Mouse (Mus musculus) stomach, postnatal 0 days (tissue): ENCODE measurements around the gene Dbh. TPM values are rescaled to one million over a fixed set of nuclear protein-coding genes. Genes with fewer than 3 reads are reported as not detected.
A peak's percentile ranks its signal among the peaks of the same experiment; 100 is the strongest.

Experiments used
- ATAC-seq: fragments of 200-750 bp; cut with Nextera tagmentation; 2 replicates; pipeline ENCODE4 v1.8.0; 2017; ENCODE audit not compliant: low FRiP score, low TSS enrichment
- DNase-seq: peaks from one replicate; pipeline ENCODE4 v3.0.0-alpha.2; 2016; ENCODE audit warnings: low spot score
- H3K27ac ChIP-seq: fragments of 300-500 bp; sonication (generic); replicated peaks from 2 replicates; pipeline ENCODE4 v1.5.1; 2014; ENCODE audit warnings: mild to moderate bottlenecking, control low read depth
- H3K27me3 ChIP-seq: fragments of 300-500 bp; sonication (generic); 2 replicates; pipeline ENCODE4 v1.6.1; 2014; ENCODE audit warnings: low read length; ENCODE audit not compliant: control insufficient read depth, insufficient read depth
- H3K36me3 ChIP-seq: fragments of 300-500 bp; sonication (generic); 2 replicates; pipeline ENCODE4 v1.6.1; 2014; ENCODE audit warnings: low read length, mixed read lengths; ENCODE audit not compliant: control insufficient read depth, insufficient read depth
- H3K4me1 ChIP-seq: fragments of 300-500 bp; sonication (generic); replicated peaks from 2 replicates; pipeline ENCODE4 v1.6.1; 2014; ENCODE audit warnings: antibody characterized with exemption; ENCODE audit not compliant: control insufficient read depth, insufficient read depth
- H3K4me2 ChIP-seq: fragments of 300-500 bp; sonication (generic); replicated peaks from 2 replicates; pipeline ENCODE4 v1.6.1; 2014; ENCODE audit warnings: low read depth, mild to moderate bottlenecking, control low read depth, moderate library complexity
- H3K4me3 ChIP-seq: fragments of 300-500 bp; sonication (generic); 2 replicates; pipeline ENCODE4 v1.5.1; 2014; ENCODE audit warnings: low read depth, low read length, control low read depth
- H3K9ac ChIP-seq: fragments of 300-500 bp; sonication (generic); 2 replicates; pipeline ENCODE4 v1.6.1; 2014; ENCODE audit warnings: mild to moderate bottlenecking, low read length, control low read depth, mixed read lengths
- H3K9me3 ChIP-seq: fragments of 300-500 bp; sonication (generic); 2 replicates; pipeline ENCODE4 v1.6.1; 2016; ENCODE audit warnings: low read length; ENCODE audit not compliant: control insufficient read depth
- CTCF ChIP-seq: IDR thresholded peaks from 2 replicates; pipeline ENCODE4 v1.5.1; 2016; ENCODE audit warnings: antibody characterized with exemption, low read depth, mild to moderate bottlenecking, moderate library complexity
- EP300 ChIP-seq: optimal IDR thresholded peaks from 2 replicates; pipeline ENCODE3; 2016; ENCODE audit warnings: antibody characterized with exemption
- WGBS: fragments of 180-500 bp; shearing (Covaris S2); extraction: QIAGEN DNeasy Blood & Tissue Kit; methylation state at CpG from one replicate; pipeline ENCODE4 v1.1.7; 2014; 5-methylcytosine and 5-hydroxymethylcytosine counted together
- polyA plus RNA-seq: library from polyadenylated mRNA; unstranded; fragments of >200 nt; fragmentation: Nextera tagmentation; extraction: Ambion mirVana; gene quantifications from 2 replicates; pipeline ENCODE4 v1.2.1, GENCODE M21; 2015

The Dbh gene
- polyA plus RNA-seq, 1 experiment from 2014 or later = 0.13 TPM

- no peaks in the 10 kb centered on the region for H3K27me3 ChIP-seq
- DNase-seq = no peak
- no peak for TF ChIP-seq CTCF
- TF ChIP-seq EP300 = no peak
- H3K4me3 ChIP-seq = no peak overlapping the region
- no peak overlapping the region for H3K4me2 ChIP-seq
- H3K4me1 ChIP-seq = no peaks in the 10 kb centered on the region
- no peaks in the 10 kb centered on the region for H3K36me3 ChIP-seq
- no peak for ATAC-seq
- H3K9me3 ChIP-seq = no peaks in the 10 kb centered on the region
- 87% methylated on average over 5 of the region's 5 CpGs for WGBS
- no peak overlapping the region for H3K9ac ChIP-seq
- no peak overlapping the region for H3K27ac ChIP-seq
Measured at GRCm38 (mm10) chr2:27207126-27207525, 42.1 kb downstream of the Dbh start.

GRCm38 (mm10) chr2:27209370-27209769 is 44.3 kb downstream of the Dbh start:
- WGBS = 59% methylated on average over 8 of the region's 9 CpGs
- ATAC-seq (no peak), DNase-seq (no peak)
- H3K9ac ChIP-seq = no peak overlapping the region
- no peak overlapping the region for H3K27ac ChIP-seq
- no peak for TF ChIP-seq CTCF
- TF ChIP-seq EP300 = no peak
- H3K4me2 ChIP-seq = no peak overlapping the region
- no peaks in the 10 kb centered on the region for H3K9me3 ChIP-seq
- H3K27me3 ChIP-seq = no peaks in the 10 kb centered on the region
- no peak overlapping the region for H3K4me3 ChIP-seq
- no peaks in the 10 kb centered on the region for H3K36me3 ChIP-seq
- H3K4me1 ChIP-seq = no peaks in the 10 kb centered on the region

GRCm38 (mm10) chr2:27209816-27210215 is 44.8 kb downstream of the Dbh start:
- no peak for TF ChIP-seq CTCF
- TF ChIP-seq EP300 = no peak
- H3K4me2 ChIP-seq = no peak overlapping the region
- H3K36me3 ChIP-seq = peaks cover 3% of the 10 kb centered on the region; the same call in 1 of the 2 replicates
- H3K9me3 ChIP-seq = no peaks in the 10 kb centered on the region
- no peaks in the 10 kb centered on the region for H3K27me3 ChIP-seq
- no peak overlapping the region for H3K9ac ChIP-seq
- H3K4me3 ChIP-seq = no peak overlapping the region
- no peaks in the 10 kb centered on the region for H3K4me1 ChIP-seq
- DNase-seq (no peak), ATAC-seq (no peak)
- 57% methylated on average over 5 of the region's 5 CpGs for WGBS
- no peak overlapping the region for H3K27ac ChIP-seq

- H3K4me2 ChIP-seq = no peak overlapping the region
Measured at GRCm38 (mm10) chr2:27210255-27210654, 45.2 kb downstream of the Dbh start.

GRCm38 (mm10) chr2:27210676-27211210 is 45.7 kb downstream of the Dbh start:
- DNase-seq = no peak
- H3K4me1 ChIP-seq = no peaks in the 10 kb centered on the region
- no peak for ATAC-seq
- H3K27me3 ChIP-seq = no peaks in the 10 kb centered on the region
- TF ChIP-seq EP300 = no peak
- no peak for TF ChIP-seq CTCF
- no peaks in the 10 kb centered on the region for H3K9me3 ChIP-seq
- WGBS = 81% methylated on average over 12 of the region's 12 CpGs
- H3K4me3 ChIP-seq = no peak overlapping the region
- peaks cover 3% of the 10 kb centered on the region; the same call in 1 of the 2 replicates for H3K36me3 ChIP-seq
- no peak overlapping the region for H3K27ac ChIP-seq
- no peak overlapping the region for H3K4me2 ChIP-seq
- no peak overlapping the region for H3K9ac ChIP-seq

More at GRCm38 (mm10) chr2:27210255-27210654, 45.2 kb downstream of the Dbh start:
- Histone ChIP-seq H3K9ac (no peak overlapping the region), H3K27ac (no peak overlapping the region), H3K27me3 (no peaks in the 10 kb centered on the region), H3K36me3 (peaks cover 3% of the 10 kb centered on the region; the same call in 1 of the 2 replicates), H3K4me1 (no peaks in the 10 kb centered on the region), H3K9me3 (no peaks in the 10 kb centered on the region), H3K4me3 (no peak overlapping the region)
- ATAC-seq (no peak), DNase-seq (peak; percentile 41)
- 48% methylated on average over 7 of the region's 7 CpGs for WGBS
- TF ChIP-seq EP300 (no peak), CTCF (peak; percentile 64)

- Histone ChIP-seq H3K27ac (no peak overlapping the region), H3K36me3 (peaks cover 3% of the 10 kb centered on the region; the same call in 1 of the 2 replicates), H3K4me3 (no peak overlapping the region), H3K9me3 (no peaks in the 10 kb centered on the region), H3K4me1 (no peaks in the 10 kb centered on the region), H3K9ac (no peak overlapping the region), H3K27me3 (no peaks in the 10 kb centered on the region), H3K4me2 (no peak overlapping the region)
- ATAC-seq (no peak), DNase-seq (no peak)
- TF ChIP-seq CTCF (no peak), EP300 (no peak)
- WGBS = 70% methylated on average over 8 of the region's 8 CpGs
Measured at GRCm38 (mm10) chr2:27211966-27212893, 47.2 kb downstream of the Dbh start.
